Comparison of ENCODE assay signal across 8 mouse cellular contexts in genomic region chr7:44996672-44997071, GRCm38 (mm10). TPM values are rescaled to one million over a fixed set of nuclear protein-coding genes. Genes with fewer than 3 reads are reported as not detected.
A peak's percentile ranks its signal among the peaks of the same experiment; 100 is the strongest.
DNase-seq lines count a peak whose midpoint lies in the region; ATAC-seq lines count a peak whose summit lies in the region.

No protein-coding gene starts in this region.

- no peaks in the 10 kb centered on the region for H3K27me3 ChIP-seq in liver, embryonic 11.5 days (replicated peaks; ENCODE audit: control insufficient read depth, insufficient read depth, low read length)

- H3K4me3 ChIP-seq in liver, embryonic 11.5 days (ENCODE audit: low read depth, low read length) = peak overlapping the region; percentile 80

- no peaks in the 10 kb centered on the region for H3K9me3 ChIP-seq in liver, embryonic 11.5 days (ENCODE audit: control insufficient read depth, low read length)

- H3K27ac ChIP-seq in liver, embryonic 11.5 days (ENCODE audit: low read depth, low read length) = peak overlapping the region; percentile 94

- WGBS in liver, embryonic 11.5 days = 15% methylated on average over 10 of the region's 10 CpGs

- H3K9ac ChIP-seq in liver, embryonic 11.5 days (ENCODE audit: low read depth, low read length) = peak overlapping the region; percentile 94

- no peak for ATAC-seq in liver, embryonic 11.5 days (replicated peaks; ENCODE audit: low FRiP score)

- H3K4me2 ChIP-seq in liver, embryonic 11.5 days = peak overlapping the region; percentile 99

- H3K36me3 ChIP-seq in liver, embryonic 11.5 days (ENCODE audit: control insufficient read depth, insufficient read depth, low read length) = peaks cover 29% of the 10 kb centered on the region

- H3K4me1 ChIP-seq in liver, embryonic 11.5 days (replicated peaks; ENCODE audit: control insufficient read depth, insufficient read depth, low read length) = peaks cover 29% of the 10 kb centered on the region

- DNase-seq in heart, adult 11 months = peak; percentile 95
- no peak for DNase-seq in heart, adult 9 months (ENCODE audit: low spot score in 2 of 2)
- peak; percentile 37 for DNase-seq in thymus, postnatal 4 days
- no peak for DNase-seq in thymus, adult 18-20 months
- DNase-seq in liver, embryonic 11.5 days (ENCODE audit: low spot score) = no peak
- DNase-seq in frontal cortex, postnatal 10 days (ENCODE audit: low spot score in 2 of 2) = no peak
- DNase-seq in urinary bladder, adult 2 months (ENCODE audit: low spot score) = no peak
- DNase-seq in frontal cortex, adult 2 months (ENCODE audit: extremely low spot score in 1 of 2, low spot score in 1 of 2) = no peak

RNA-seq across cellular contexts. Expression of gene Irf3, which starts 0.8 kb away (rescaled TPM):
- polyA plus RNA-seq in liver, embryonic 11.5 days (2014; fragmentation: Nextera tagmentation; extraction: Ambion mirVana) = 76.2 and 88.4 TPM in 2 replicates
- polyA plus RNA-seq in urinary bladder, adult 2 months (2012; rRNA removed) = 133 and 171 TPM in 2 replicates
- polyA plus RNA-seq in frontal cortex, adult 2 months (2012; rRNA removed) = 88.4 and 88.6 TPM in 2 replicates

RNA-seq across cellular contexts. Expression of gene Bcl2l12, which starts 1.8 kb away (rescaled TPM):
- 39.6 and 41.1 TPM in 2 replicates for polyA plus RNA-seq in liver, embryonic 11.5 days (2014; fragmentation: Nextera tagmentation; extraction: Ambion mirVana)
- 28.6 and 34.8 TPM in 2 replicates for polyA plus RNA-seq in urinary bladder, adult 2 months (2012; rRNA removed)
- polyA plus RNA-seq in frontal cortex, adult 2 months (2012; rRNA removed) = 5.4 and 5.9 TPM in 2 replicates

RNA-seq across cellular contexts. Expression of gene Prmt1, which starts 10.3 kb away (rescaled TPM):
- 175 and 186 TPM in 2 replicates for polyA plus RNA-seq in liver, embryonic 11.5 days (2014; fragmentation: Nextera tagmentation; extraction: Ambion mirVana)
- polyA plus RNA-seq in urinary bladder, adult 2 months (2012; rRNA removed) = 183 and 244 TPM in 2 replicates
- 217 and 232 TPM in 2 replicates for polyA plus RNA-seq in frontal cortex, adult 2 months (2012; rRNA removed)

RNA-seq across cellular contexts. Expression of gene Scaf1, which starts 19.5 kb away (rescaled TPM):
- 37.5 and 40.1 TPM in 2 replicates for polyA plus RNA-seq in liver, embryonic 11.5 days (2014; fragmentation: Nextera tagmentation; extraction: Ambion mirVana)
- polyA plus RNA-seq in urinary bladder, adult 2 months (2012; rRNA removed) = 58.4 and 63.5 TPM in 2 replicates
- polyA plus RNA-seq in frontal cortex, adult 2 months (2012; rRNA removed) = 126 and 127 TPM in 2 replicates

RNA-seq across cellular contexts. Expression of gene Rras, which starts 21.1 kb away (rescaled TPM):
- 19.3 and 21.6 TPM in 2 replicates for polyA plus RNA-seq in liver, embryonic 11.5 days (2014; fragmentation: Nextera tagmentation; extraction: Ambion mirVana)
- 383 and 414 TPM in 2 replicates for polyA plus RNA-seq in urinary bladder, adult 2 months (2012; rRNA removed)
- 27.6 and 32.5 TPM in 2 replicates for polyA plus RNA-seq in frontal cortex, adult 2 months (2012; rRNA removed)

Comparison
In these comparisons a context has a peak if more than half of its experiments do, and no peak if none do; other contexts are left out.
1. DNase-seq: peak in heart, adult 11 months (single experiment) and thymus, postnatal 4 days (single experiment); none in heart, adult 9 months (0 of 2), thymus, adult 18-20 months (0 of 2), liver, embryonic 11.5 days (single experiment), frontal cortex, postnatal 10 days (0 of 2), urinary bladder, adult 2 months (single experiment) and frontal cortex, adult 2 months (0 of 2).